Mouse (Mus musculus) lung, embryonic 14.5 days (tissue): Measurements from ENCODE around the gene Tac2. TPM values are rescaled to one million over a fixed set of nuclear protein-coding genes. Genes with fewer than 3 reads are reported as not detected.

Source experiments
- ATAC-seq: fragments of 200-750 bp; cut with Nextera tagmentation; 2 replicates; pipeline ENCODE4 v1.8.0; 2017; ENCODE audit warnings: mild to moderate bottlenecking, moderate TSS enrichment, moderate library complexity; ENCODE audit not compliant: insufficient read depth
- DNase-seq: peaks from one replicate; pipeline ENCODE4 v3.0.0-alpha.2; 2015
- H3K27ac ChIP-seq: fragments of 300-500 bp; sonication (generic); 2 replicates; pipeline ENCODE4 v1.5.1; 2014; ENCODE audit warnings: low read depth, mild to moderate bottlenecking, moderate library complexity
- H3K27me3 ChIP-seq: fragments of 300-500 bp; sonication (generic); 2 replicates; pipeline ENCODE4 v1.6.1; 2014; ENCODE audit warnings: low read length, control low read depth; ENCODE audit not compliant: insufficient read depth
- H3K36me3 ChIP-seq: fragments of 300-500 bp; sonication (generic); 2 replicates; pipeline ENCODE4 v1.6.1; 2014; ENCODE audit warnings: control low read depth; ENCODE audit not compliant: insufficient read depth
- H3K4me1 ChIP-seq: fragments of 300-500 bp; sonication (generic); 2 replicates; pipeline ENCODE4 v1.6.1; 2014; ENCODE audit warnings: antibody characterized with exemption, control low read depth; ENCODE audit not compliant: insufficient read depth
- H3K4me2 ChIP-seq: fragments of 300-500 bp; sonication (generic); 2 replicates; pipeline ENCODE4 v1.6.1; 2014; ENCODE audit warnings: mild to moderate bottlenecking
- H3K4me3 ChIP-seq: fragments of 300-500 bp; sonication (generic); 2 replicates; pipeline ENCODE4 v1.5.1; 2014; ENCODE audit warnings: low read depth, low read length
- H3K9ac ChIP-seq: fragments of 300-500 bp; sonication (generic); 2 replicates; pipeline ENCODE4 v1.6.1; 2014
- H3K9me3 ChIP-seq: fragments of 300-500 bp; sonication (generic); 2 replicates; pipeline ENCODE4 v1.6.1; 2016; ENCODE audit warnings: low read depth, low read length, control low read depth
- CTCF ChIP-seq: IDR thresholded peaks from 2 replicates; pipeline ENCODE4 v1.5.1; 2016; ENCODE audit warnings: antibody characterized with exemption, low read depth
- WGBS: fragments of 180-500 bp; shearing (Covaris S2); extraction: QIAGEN DNeasy Blood & Tissue Kit; methylation state at CpG from one replicate; pipeline ENCODE4 v1.1.7; 2014; 5-methylcytosine and 5-hydroxymethylcytosine counted together
- polyA plus RNA-seq: library from polyadenylated mRNA; unstranded; fragments of >200 nt; fragmentation: Nextera tagmentation; extraction: Ambion mirVana; gene quantifications from 2 replicates; pipeline ENCODE4 v1.2.1, GENCODE M21; 2014

Tac2 gene
- polyA plus RNA-seq: not detected in 2 replicates

GRCm38 (mm10) chr10:127724178-127724577, at the start of gene Tac2:
TSS of gene Tac2 (plus strand) at chr10:127724478.
- Histone ChIP-seq H3K9ac (no peak within 1 kb of the TSS), H3K36me3 (no peaks in the 10 kb centered on the region), H3K4me2 (no peak within 1 kb of the TSS), H3K4me3 (no peak within 1 kb of the TSS), H3K9me3 (no peaks in the 10 kb centered on the region), H3K4me1 (peaks cover 2% of the 10 kb centered on the region; the same call in 1 of the 2 replicates), H3K27ac (no peak within 1 kb of the TSS), H3K27me3 (peaks cover 7% of the 10 kb centered on the region; the same call in 1 of the 2 replicates)
- ATAC-seq (no peak), DNase-seq (no peak)
- TF ChIP-seq CTCF: no peak
- 76% methylated on average over 3 of the region's 3 CpGs for WGBS

GRCm38 (mm10) chr10:127674794-127675522, 49.3 kb upstream of the Tac2 start:
- no peak overlapping the region for H3K9ac ChIP-seq
- peak; percentile 100 for TF ChIP-seq CTCF
- 86% methylated on average over 8 of the region's 8 CpGs for WGBS

GRCm38 (mm10) chr10:127675859-127676398, 48.3 kb upstream of the Tac2 start:
- peak overlapping the region; percentile 77 for H3K4me3 ChIP-seq
- H3K27me3 ChIP-seq: no peaks in the 10 kb centered on the region
- no peaks in the 10 kb centered on the region for H3K9me3 ChIP-seq
- peak overlapping the region; percentile 51 for H3K27ac ChIP-seq
- H3K9ac ChIP-seq: peak overlapping the region; percentile 31; the same call in 1 of the 2 replicates
- no peak for TF ChIP-seq CTCF
- H3K4me1 ChIP-seq: no peaks in the 10 kb centered on the region
- WGBS: 38% methylated on average over 5 of the region's 5 CpGs
- H3K36me3 ChIP-seq: no peaks in the 10 kb centered on the region
- DNase-seq: no peak
- H3K4me2 ChIP-seq: peak overlapping the region; percentile 55
- ATAC-seq: no peak

More at GRCm38 (mm10) chr10:127674794-127675522, 49.3 kb upstream of the Tac2 start:
- Histone ChIP-seq H3K27ac (peak overlapping the region; percentile 20; the same call in 1 of the 2 replicates), H3K4me2 (no peak overlapping the region), H3K4me3 (no peak overlapping the region), H3K4me1 (no peaks in the 10 kb centered on the region), H3K9me3 (no peaks in the 10 kb centered on the region), H3K36me3 (no peaks in the 10 kb centered on the region), H3K27me3 (no peaks in the 10 kb centered on the region)
- DNase-seq (peak; percentile 91), ATAC-seq (no peak)

GRCm38 (mm10) chr10:127676691-127677548, 47.4 kb upstream of the Tac2 start:
- Histone ChIP-seq H3K9ac (peak overlapping the region; percentile 65), H3K9me3 (no peaks in the 10 kb centered on the region), H3K27ac (peak overlapping the region; percentile 67), H3K4me3 (peak overlapping the region; percentile 77), H3K4me2 (peak overlapping the region; percentile 94), H3K4me1 (no peaks in the 10 kb centered on the region), H3K36me3 (no peaks in the 10 kb centered on the region), H3K27me3 (no peaks in the 10 kb centered on the region)
- no peak for TF ChIP-seq CTCF
- under 1% methylated on average over 69 of the region's 71 CpGs for WGBS
- ATAC-seq: peak; percentile 93
- peak; percentile 99 for DNase-seq

- peak overlapping the region; percentile 94 for H3K4me2 ChIP-seq
- H3K27ac ChIP-seq: no peak overlapping the region; the same call in 1 of the 2 replicates
- 7% methylated on average over 14 of the region's 14 CpGs for WGBS
- peak overlapping the region; percentile 77 for H3K4me3 ChIP-seq
- no peaks in the 10 kb centered on the region for H3K27me3 ChIP-seq
- peak overlapping the region; percentile 65 for H3K9ac ChIP-seq
- H3K36me3 ChIP-seq: no peaks in the 10 kb centered on the region
- peak; percentile 91 for DNase-seq
- H3K9me3 ChIP-seq: no peaks in the 10 kb centered on the region
- TF ChIP-seq CTCF: peak; percentile 91
- ATAC-seq: peak; percentile 26; the same call in 1 of the 2 replicates
- H3K4me1 ChIP-seq: no peaks in the 10 kb centered on the region
Observed at GRCm38 (mm10) chr10:127677591-127678336, 46.5 kb upstream of the Tac2 start.

- WGBS: 79% methylated on average over 1 of the region's 1 CpGs
Observed at GRCm38 (mm10) chr10:127679208-127679607, 45.1 kb upstream of the Tac2 start.

More at GRCm38 (mm10) chr10:127679208-127679607, 45.1 kb upstream of the Tac2 start:
- Histone ChIP-seq H3K9me3 (no peaks in the 10 kb centered on the region), H3K9ac (peak overlapping the region; percentile 0; the same call in 1 of the 2 replicates), H3K4me3 (no peak overlapping the region), H3K27ac (no peak overlapping the region), H3K4me2 (no peak overlapping the region), H3K36me3 (no peaks in the 10 kb centered on the region), H3K4me1 (no peaks in the 10 kb centered on the region), H3K27me3 (no peaks in the 10 kb centered on the region)
- no peak for DNase-seq
- no peak for ATAC-seq
- no peak for TF ChIP-seq CTCF
